8 mouse cellular contexts compared by ENCODE assay signal in the genomic region with DNA sequence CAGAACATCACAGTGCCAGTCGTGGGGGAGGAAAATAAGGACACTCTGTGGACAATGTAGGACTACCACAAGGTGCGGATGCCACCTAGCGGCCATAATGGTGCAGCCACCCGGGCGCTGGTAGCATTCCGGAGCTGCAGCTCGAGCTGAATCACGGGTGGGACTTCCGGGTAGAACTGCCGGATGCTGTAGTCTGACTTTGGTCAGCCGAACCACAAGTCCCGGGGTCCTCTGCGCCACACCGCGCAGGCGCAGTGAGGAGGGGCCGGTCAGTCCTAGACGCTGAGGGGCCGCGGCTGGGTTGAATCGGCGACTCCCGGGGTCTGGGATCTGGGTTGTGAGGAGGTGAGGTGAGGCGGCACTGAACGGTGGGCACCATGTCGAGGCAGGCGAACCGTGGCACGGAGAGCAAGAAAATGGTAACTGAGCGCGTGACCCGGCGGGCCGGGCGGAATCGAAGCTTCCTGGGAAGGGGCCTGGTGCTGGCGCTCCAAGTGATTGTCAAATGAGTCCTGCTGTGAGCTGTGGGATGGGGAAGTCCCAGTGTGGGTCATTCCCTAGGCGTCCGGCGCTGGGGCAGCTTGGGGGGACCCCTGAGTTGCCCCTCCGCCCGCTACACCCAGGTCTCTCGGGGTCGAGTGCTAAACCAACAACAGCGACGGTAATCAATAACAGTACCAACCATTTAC. TPM values are rescaled to one million over a fixed set of nuclear protein-coding genes. Genes with fewer than 3 reads are reported as not detected.
DNase-seq lines count a peak whose midpoint lies in the region; ATAC-seq and TF ChIP-seq lines count a peak whose summit lies in the region.

Gene Trappc3, plus strand, starts transcription at position 207 of the 689 bp plus-strand sequence.

- POLR2A ChIA-PET in Patski (lab: Charles Lee), result interaction anchor here (0.6 to 3.1 kb wide), 5 partner anchors 35 to 178 kb away, joined by 3 to 14 read pairs (median 3); no protein-coding TSS in a partner anchor

- peak within 1 kb of the TSS; percentile 70; the same call in 1 of the 2 replicates for H3K27ac ChIP-seq in hindbrain, embryonic 13.5 days

- H3K4me2 ChIP-seq in hindbrain, embryonic 13.5 days, result peak within 1 kb of the TSS; percentile 80

- peak within 1 kb of the TSS; percentile 91 for H3K9ac ChIP-seq in hindbrain, embryonic 13.5 days

- no peak for TF ChIP-seq CTCF in Patski (IDR thresholded peaks at IDR 0.05)

- no peaks in the 10 kb centered on the region for H3K36me3 ChIP-seq in hindbrain, embryonic 13.5 days

- ATAC-seq in Patski, result peak; percentile 76
- ATAC-seq in hindbrain, embryonic 13.5 days (ENCODE audit: low FRiP score), result peak; percentile 95

- CTCF ChIA-PET in Patski (lab: Charles Lee), result interaction anchor here (0.6 to 4.0 kb wide), 6 partner anchors 16 to 1436 kb away, joined by 3 to 41 read pairs (median 5); partner anchors contain the start of gene Adprhl2

- no peaks in the 10 kb centered on the region for H3K9me3 ChIP-seq in hindbrain, embryonic 13.5 days

- peak within 1 kb of the TSS; percentile 80 for H3K4me3 ChIP-seq in hindbrain, embryonic 13.5 days

- in situ Hi-C loops in Patski (cut with MboI; ENCODE audit: low pct_unique_long_range_greater_than_20kb), result loop anchor here (5.0 kb wide), 1 partner anchor 35 kb away; no protein-coding TSS in a partner anchor

- H3K27me3 ChIP-seq in Patski, result no peaks in the 10 kb centered on the region
- no peaks in the 10 kb centered on the region for H3K27me3 ChIP-seq in hindbrain, embryonic 13.5 days

- peaks cover 60% of the 10 kb centered on the region for H3K4me1 ChIP-seq in hindbrain, embryonic 13.5 days (replicated peaks)

- peak; percentile 96 for DNase-seq in Patski (ENCODE audit: low read depth, low spot score)
- DNase-seq in cerebellum, postnatal 14 days, result peak; percentile 100
- DNase-seq in frontal cortex, postnatal 14 days (ENCODE audit: low spot score in 2 of 2), result peak; percentile 99 to 100
- DNase-seq in layer of hippocampus, postnatal 25 days (ENCODE audit: extremely low spot score in 1 of 2, low spot score in 1 of 2), result peak; percentile 98 to 100
- DNase-seq in lung, postnatal 25 days (ENCODE audit: low spot score), result peak; percentile 100
- DNase-seq in retina, embryonic 14.5 days (ENCODE audit: low spot score), result peak; percentile 100
- DNase-seq in thymus, postnatal 4 days, result peak; percentile 99

- under 1% methylated on average over 46 of the region's 46 CpGs for WGBS in hindbrain, embryonic 13.5 days

RNA-seq across cellular contexts. Expression of gene Trappc3, which starts in this region (rescaled TPM):
- 71.6 TPM for polyA plus RNA-seq in Patski (2021)
- 160 and 168 TPM in 2 replicates for polyA plus RNA-seq in hindbrain, embryonic 13.5 days (2015; fragmentation: Nextera tagmentation; extraction: Ambion mirVana)
- 10 to 100 TPM; 84.7 to 84.9 TPM for total RNA-seq in layer of hippocampus, postnatal 25 days (2021)

Comparison
In these comparisons a context has a peak if more than half of its experiments do, and no peak if none do; other contexts are left out.
1. Peak in every context shown above with its lines: DNase-seq, ATAC-seq, H3K4me3 ChIP-seq and H3K27ac ChIP-seq.